Mouse (Mus musculus) midbrain, embryonic 16.5 days (tissue): ENCODE data around the gene Esyt1. TPM values are rescaled to one million over a fixed set of nuclear protein-coding genes. Genes with fewer than 3 reads are reported as not detected.
"Not testable (repeated sequence)": the region's sequence is repeated elsewhere in the genome, so short reads cannot be mapped to it uniquely, and the experiment has no call there.

Experiments used
- ATAC-seq: fragments of 200-750 bp; cut with Nextera tagmentation; 2 replicates; pipeline ENCODE4 v1.8.0; 2017; ENCODE audit warnings: moderate TSS enrichment
- H3K27ac ChIP-seq: fragments of 300-500 bp; sonication (generic); 2 replicates; pipeline ENCODE4 v1.5.1; 2014; ENCODE audit warnings: mild to moderate bottlenecking, low read length, mixed read lengths
- H3K27me3 ChIP-seq: fragments of 300-500 bp; sonication (generic); 2 replicates; pipeline ENCODE4 v1.6.1; 2014; ENCODE audit warnings: low read depth, low read length, mixed read lengths; ENCODE audit not compliant: control insufficient read depth, insufficient read depth
- H3K36me3 ChIP-seq: fragments of 300-500 bp; sonication (generic); 2 replicates; pipeline ENCODE4 v1.6.1; 2014; ENCODE audit warnings: mild to moderate bottlenecking, low read length, moderate library complexity, mixed read lengths; ENCODE audit not compliant: control insufficient read depth, insufficient read depth
- H3K4me1 ChIP-seq: fragments of 300-500 bp; sonication (generic); 2 replicates; pipeline ENCODE4 v1.6.1; 2014; ENCODE audit warnings: mild to moderate bottlenecking, low read length, mixed read lengths; ENCODE audit not compliant: control insufficient read depth, insufficient read depth
- H3K4me2 ChIP-seq: fragments of 300-500 bp; sonication (generic); 2 replicates; pipeline ENCODE4 v1.6.1; 2014; ENCODE audit warnings: mild to moderate bottlenecking, low read length, mixed read lengths
- H3K4me3 ChIP-seq: fragments of 300-500 bp; sonication (generic); 2 replicates; pipeline ENCODE4 v1.5.1; 2014; ENCODE audit warnings: low read depth, mild to moderate bottlenecking, low read length, moderate library complexity, mixed read lengths
- H3K9ac ChIP-seq: fragments of 300-500 bp; sonication (generic); 2 replicates; pipeline ENCODE4 v1.6.1; 2014; ENCODE audit warnings: low read depth, low read length, mixed read lengths
- H3K9me3 ChIP-seq: fragments of 300-500 bp; sonication (generic); replicated peaks from 2 replicates; pipeline ENCODE4 v1.6.1; 2014; ENCODE audit warnings: mild to moderate bottlenecking, low read length, mixed read lengths; ENCODE audit not compliant: control insufficient read depth, poor library complexity, severe bottlenecking
- WGBS: fragments of 180-500 bp; shearing (Covaris S2); extraction: QIAGEN DNeasy Blood & Tissue Kit; methylation state at CpG from one replicate; pipeline ENCODE4 v1.1.7; 2014; 5-methylcytosine and 5-hydroxymethylcytosine counted together
- polyA plus RNA-seq: library from polyadenylated mRNA; unstranded; fragments of >200 nt; fragmentation: Nextera tagmentation; extraction: Ambion mirVana; gene quantifications from 2 replicates; pipeline ENCODE4 v1.2.1, GENCODE M21; 2015

Gene Esyt1
- polyA plus RNA-seq: 8.8 and 8.9 TPM in 2 replicates

- under 1% methylated on average over 37 of the region's 37 CpGs for WGBS
- H3K4me2 ChIP-seq: peak within 1 kb of the TSS; percentile 98
- peak within 1 kb of the TSS; percentile 62 for H3K9ac ChIP-seq
- ATAC-seq: peak; percentile 93
- no peaks in the 10 kb centered on the region for H3K9me3 ChIP-seq
- H3K4me3 ChIP-seq: peak within 1 kb of the TSS; percentile 58
- H3K36me3 ChIP-seq: no peaks in the 10 kb centered on the region
- H3K27me3 ChIP-seq: no peaks in the 10 kb centered on the region; the same call in 1 of the 2 replicates
- H3K27ac ChIP-seq: no peak within 1 kb of the TSS
- peaks cover 9% of the 10 kb centered on the region; the same call in 1 of the 2 replicates for H3K4me1 ChIP-seq
Measured at GRCm38 (mm10) chr10:128525671-128526308, at the start of gene Esyt1. Gene Esyt1 (minus strand): TSS chr10:128525871.

GRCm38 (mm10) chr10:128575063-128575462 is 49.4 kb upstream of the Esyt1 start:
- Histone ChIP-seq H3K9me3 (no peaks in the 10 kb centered on the region), H3K9ac (no peak overlapping the region), H3K4me3 (no peak overlapping the region), H3K36me3 (no peaks in the 10 kb centered on the region), H3K27me3 (no peaks in the 10 kb centered on the region; the same call in 1 of the 2 replicates), H3K27ac (no peak overlapping the region), H3K4me1 (no peaks in the 10 kb centered on the region), H3K4me2 (no peak overlapping the region)
- 93% methylated on average over 2 of the region's 2 CpGs for WGBS
- ATAC-seq: no peak

GRCm38 (mm10) chr10:128565788-128566531 is 40.3 kb upstream of the Esyt1 start, which contains the start of gene Pa2g4:
Gene Pa2g4 (minus strand): TSS chr10:128565987.
- H3K36me3 ChIP-seq: 0 out of 2 replicates have a peak, but pooled peaks cover 6% of the 10 kb centered on the region
- H3K27me3 ChIP-seq: no peaks in the 10 kb centered on the region
- H3K4me1 ChIP-seq: peaks cover 12% of the 10 kb centered on the region
- H3K4me3 ChIP-seq: peak within 1 kb of the TSS; percentile 93
- H3K4me2 ChIP-seq: peak within 1 kb of the TSS; percentile 91
- peak within 1 kb of the TSS; percentile 95 for H3K9ac ChIP-seq
- WGBS: under 1% methylated on average over 57 of the region's 58 CpGs
- H3K27ac ChIP-seq: peak within 1 kb of the TSS; percentile 92
- peak; percentile 99 for ATAC-seq
- no peaks in the 10 kb centered on the region for H3K9me3 ChIP-seq

- peak overlapping the region; percentile 93 for H3K4me3 ChIP-seq
- H3K9ac ChIP-seq: peak overlapping the region; percentile 95
- WGBS: 0% methylated on average over 46 of the region's 46 CpGs
- peak overlapping the region; percentile 91 for H3K4me2 ChIP-seq
- H3K27me3 ChIP-seq: no peaks in the 10 kb centered on the region
- ATAC-seq: peak; percentile 60
- peaks cover 11% of the 10 kb centered on the region for H3K36me3 ChIP-seq
- H3K9me3 ChIP-seq: no peaks in the 10 kb centered on the region
- H3K27ac ChIP-seq: peak overlapping the region; percentile 88
- peaks cover 12% of the 10 kb centered on the region for H3K4me1 ChIP-seq
Measured at GRCm38 (mm10) chr10:128565206-128565787, 39.6 kb upstream of the Esyt1 start.

- ATAC-seq: no peak
- Histone ChIP-seq H3K27me3 (no peaks in the 10 kb centered on the region), H3K9ac (no peak overlapping the region), H3K9me3 (no peaks in the 10 kb centered on the region), H3K4me2 (no peak overlapping the region), H3K36me3 (peaks cover 26% of the 10 kb centered on the region), H3K4me3 (no peak overlapping the region), H3K27ac (no peak overlapping the region), H3K4me1 (peaks cover 12% of the 10 kb centered on the region)
- WGBS: 91% methylated on average over 6 of the region's 6 CpGs
Measured at GRCm38 (mm10) chr10:128563544-128563943, 37.9 kb upstream of the Esyt1 start.

- no peak overlapping the region for H3K4me3 ChIP-seq
- no peak overlapping the region for H3K27ac ChIP-seq
- no peaks in the 10 kb centered on the region for H3K27me3 ChIP-seq
- no peaks in the 10 kb centered on the region for H3K4me1 ChIP-seq
- ATAC-seq: no peak
- WGBS: 90% methylated on average over 6 of the region's 6 CpGs
- H3K9ac ChIP-seq: no peak overlapping the region
- H3K4me2 ChIP-seq: no peak overlapping the region
- H3K9me3 ChIP-seq: no peaks in the 10 kb centered on the region
- peaks cover 29% of the 10 kb centered on the region for H3K36me3 ChIP-seq
Measured at GRCm38 (mm10) chr10:128556963-128557362, 31.3 kb upstream of the Esyt1 start.

GRCm38 (mm10) chr10:128556286-128556685 is 30.6 kb upstream of the Esyt1 start:
- no peaks in the 10 kb centered on the region for H3K4me1 ChIP-seq
- ATAC-seq: no peak
- no peak overlapping the region for H3K9ac ChIP-seq
- H3K4me3 ChIP-seq: no peak overlapping the region
- H3K9me3 ChIP-seq: no peaks in the 10 kb centered on the region
- H3K4me2 ChIP-seq: no peak overlapping the region
- no peak overlapping the region for H3K27ac ChIP-seq
- H3K36me3 ChIP-seq: peaks cover 24% of the 10 kb centered on the region
- no peaks in the 10 kb centered on the region for H3K27me3 ChIP-seq

- not testable (repeated sequence) for H3K27ac ChIP-seq, ATAC-seq, H3K4me2 ChIP-seq, H3K9ac ChIP-seq, H3K4me3 ChIP-seq, H3K9me3 ChIP-seq, H3K4me1 ChIP-seq, H3K27me3 ChIP-seq
- peaks cover 22% of the 10 kb centered on the region for H3K36me3 ChIP-seq
- WGBS: 94% methylated on average over 1 of the region's 1 CpGs
Measured at GRCm38 (mm10) chr10:128555567-128555966, 29.9 kb upstream of the Esyt1 start.
